Mouse (Mus musculus): ENCODE measurements around the gene Ak5. TPM values are rescaled to one million over a fixed set of nuclear protein-coding genes. Genes with fewer than 3 reads are reported as not detected.
"Not testable (repeated sequence)": the region's sequence is repeated elsewhere in the genome, so short reads cannot be mapped to it uniquely, and the experiment has no call there.

Gene Ak5
- polyA plus RNA-seq, 1 experiment = 1.4 TPM

DNA sequence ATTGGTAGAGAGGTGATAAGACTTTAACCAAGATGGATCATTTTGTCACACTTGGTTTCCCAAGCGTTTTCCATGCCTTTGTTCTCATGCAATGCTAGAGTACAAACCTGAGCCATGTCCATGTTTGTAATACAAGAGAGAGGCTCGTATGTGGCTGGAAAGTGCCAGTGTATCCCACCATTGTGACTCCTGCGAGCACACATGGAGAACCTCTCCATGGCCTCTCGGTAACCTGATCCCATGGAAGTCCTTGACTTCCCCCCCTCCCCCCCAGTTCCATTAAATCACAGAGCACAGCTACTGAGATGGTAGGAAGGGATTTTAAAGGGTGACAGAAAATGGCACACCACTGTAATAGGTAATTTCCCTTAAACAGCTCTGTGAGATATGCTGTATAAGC lies 207.4 kb downstream of the Ak5 start:
- Histone ChIP-seq H3K27me3 (ENCODE audit: control insufficient read depth, insufficient read depth, low read length) (no peaks in the 10 kb centered on the region), H3K4me1 (ENCODE audit: control insufficient read depth, insufficient read depth, low read length) (no peaks in the 10 kb centered on the region; the same call in 1 of the 2 replicates), H3K27ac (ENCODE audit: control insufficient read depth, insufficient read depth, low read depth, low read length) (no peak overlapping the region), H3K36me3 (ENCODE audit: control insufficient read depth, insufficient read depth, low read length) (no peaks in the 10 kb centered on the region), H3K4me3 (ENCODE audit: control insufficient read depth, low read depth, low read length) (no peak overlapping the region)
- TF ChIP-seq CTCF (IDR thresholded peaks at IDR 0.05; ENCODE audit: control insufficient read depth, insufficient read depth, insufficient replicate concordance, low read depth, low read length) (no peak), POLR2A (IDR thresholded peaks at IDR 0.05; ENCODE audit: control insufficient read depth, low read depth, low read length) (no peak)

GRCm38 (mm10) chr3:152458875-152459274 lies 209.3 kb downstream of the Ak5 start:
- not testable (repeated sequence) for H3K4me1 ChIP-seq (ENCODE audit: control insufficient read depth, insufficient read depth, low read length); H3K27ac ChIP-seq (ENCODE audit: control insufficient read depth, insufficient read depth, low read depth, low read length); H3K4me3 ChIP-seq (ENCODE audit: control insufficient read depth, low read depth, low read length); H3K36me3 ChIP-seq (ENCODE audit: control insufficient read depth, insufficient read depth, low read length); H3K27me3 ChIP-seq (ENCODE audit: control insufficient read depth, insufficient read depth, low read length)

GRCm38 (mm10) chr3:152457308-152458035 lies 210.7 kb downstream of the Ak5 start:
- Histone ChIP-seq H3K4me1 (ENCODE audit: control insufficient read depth, insufficient read depth, low read length) (no peaks in the 10 kb centered on the region; the same call in 1 of the 2 replicates), H3K36me3 (ENCODE audit: control insufficient read depth, insufficient read depth, low read length) (no peaks in the 10 kb centered on the region), H3K27me3 (ENCODE audit: control insufficient read depth, insufficient read depth, low read length) (no peaks in the 10 kb centered on the region), H3K4me3 (ENCODE audit: control insufficient read depth, low read depth, low read length) (no peak overlapping the region), H3K27ac (ENCODE audit: control insufficient read depth, insufficient read depth, low read depth, low read length) (no peak overlapping the region)
- TF ChIP-seq CTCF (IDR thresholded peaks at IDR 0.05; ENCODE audit: control insufficient read depth, insufficient read depth, insufficient replicate concordance, low read depth, low read length) = no peak
- no peak for TF ChIP-seq POLR2A (IDR thresholded peaks at IDR 0.05; ENCODE audit: control insufficient read depth, low read depth, low read length)

GRCm38 (mm10) chr3:152453163-152453562 lies 215.0 kb downstream of the Ak5 start:
- TF ChIP-seq POLR2A (IDR thresholded peaks at IDR 0.05; ENCODE audit: control insufficient read depth, low read depth, low read length) (no peak), CTCF (IDR thresholded peaks at IDR 0.05; ENCODE audit: control insufficient read depth, insufficient read depth, insufficient replicate concordance, low read depth, low read length) (no peak)
- Histone ChIP-seq H3K27me3 (ENCODE audit: control insufficient read depth, insufficient read depth, low read length) (no peaks in the 10 kb centered on the region), H3K4me3 (ENCODE audit: control insufficient read depth, low read depth, low read length) (no peak overlapping the region), H3K36me3 (ENCODE audit: control insufficient read depth, insufficient read depth, low read length) (peaks cover 2% of the 10 kb centered on the region), H3K4me1 (ENCODE audit: control insufficient read depth, insufficient read depth, low read length) (no peaks in the 10 kb centered on the region), H3K27ac (ENCODE audit: control insufficient read depth, insufficient read depth, low read depth, low read length) (no peak overlapping the region)

- Histone ChIP-seq H3K36me3 (ENCODE audit: control insufficient read depth, insufficient read depth, low read length) (peaks cover 2% of the 10 kb centered on the region), H3K4me1 (ENCODE audit: control insufficient read depth, insufficient read depth, low read length) (no peaks in the 10 kb centered on the region), H3K27ac (ENCODE audit: control insufficient read depth, insufficient read depth, low read depth, low read length) (no peak overlapping the region), H3K4me3 (ENCODE audit: control insufficient read depth, low read depth, low read length) (no peak overlapping the region), H3K27me3 (ENCODE audit: control insufficient read depth, insufficient read depth, low read length) (no peaks in the 10 kb centered on the region)
- TF ChIP-seq POLR2A (IDR thresholded peaks at IDR 0.05; ENCODE audit: control insufficient read depth, low read depth, low read length) = no peak
- TF ChIP-seq CTCF (IDR thresholded peaks at IDR 0.05; ENCODE audit: control insufficient read depth, insufficient read depth, insufficient replicate concordance, low read depth, low read length) = no peak
Measured at GRCm38 (mm10) chr3:152446966-152447365, 221.2 kb downstream of the Ak5 start.

- Histone ChIP-seq H3K36me3 (ENCODE audit: control insufficient read depth, insufficient read depth, low read length) (peaks cover 1% of the 10 kb centered on the region), H3K27ac (ENCODE audit: control insufficient read depth, insufficient read depth, low read depth, low read length) (no peak overlapping the region), H3K27me3 (ENCODE audit: control insufficient read depth, insufficient read depth, low read length) (no peaks in the 10 kb centered on the region), H3K4me1 (ENCODE audit: control insufficient read depth, insufficient read depth, low read length) (no peaks in the 10 kb centered on the region), H3K4me3 (ENCODE audit: control insufficient read depth, low read depth, low read length) (no peak overlapping the region)
- no peak for TF ChIP-seq POLR2A (IDR thresholded peaks at IDR 0.05; ENCODE audit: control insufficient read depth, low read depth, low read length)
- TF ChIP-seq CTCF (IDR thresholded peaks at IDR 0.05; ENCODE audit: control insufficient read depth, insufficient read depth, insufficient replicate concordance, low read depth, low read length) = no peak
Measured at GRCm38 (mm10) chr3:152444114-152444513, 224.0 kb downstream of the Ak5 start.

DNA sequence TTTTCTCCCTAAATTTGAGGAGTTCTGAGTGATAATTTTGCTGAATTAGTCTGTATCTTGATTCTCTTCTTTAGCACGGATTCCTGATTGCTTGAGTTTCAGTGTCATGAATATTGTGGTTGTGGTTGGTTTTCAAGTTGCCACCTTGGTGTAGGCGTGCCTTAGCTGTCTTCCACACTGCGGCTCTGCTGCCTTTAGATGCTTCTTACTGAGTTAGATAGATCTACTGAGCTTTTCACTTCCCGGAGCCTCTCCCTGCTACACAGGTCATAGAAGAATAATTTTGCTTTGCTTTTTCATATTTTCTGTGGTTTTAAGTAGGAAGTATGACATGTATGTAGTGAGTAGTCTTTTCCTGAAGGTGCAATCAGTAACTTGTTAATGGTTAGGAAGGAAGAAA lies 225.4 kb downstream of the Ak5 start:
- no peak overlapping the region for H3K4me3 ChIP-seq (ENCODE audit: control insufficient read depth, low read depth, low read length)
- H3K36me3 ChIP-seq (ENCODE audit: control insufficient read depth, insufficient read depth, low read length) = no peaks in the 10 kb centered on the region; the same call in 1 of the 2 replicates
- TF ChIP-seq POLR2A (IDR thresholded peaks at IDR 0.05; ENCODE audit: control insufficient read depth, low read depth, low read length) = no peak
- no peak for TF ChIP-seq CTCF (IDR thresholded peaks at IDR 0.05; ENCODE audit: control insufficient read depth, insufficient read depth, insufficient replicate concordance, low read depth, low read length)
- H3K27ac ChIP-seq (ENCODE audit: control insufficient read depth, insufficient read depth, low read depth, low read length) = no peak overlapping the region
- H3K4me1 ChIP-seq (ENCODE audit: control insufficient read depth, insufficient read depth, low read length) = no peaks in the 10 kb centered on the region
- no peaks in the 10 kb centered on the region for H3K27me3 ChIP-seq (ENCODE audit: control insufficient read depth, insufficient read depth, low read length)

Measured in testis, adult 2 months (tissue).